20 mouse cellular contexts compared by ENCODE assay signal in genomic region chr7:130884161-130884560, GRCm38 (mm10). TPM values are rescaled to one million over a fixed set of nuclear protein-coding genes. Genes with fewer than 3 reads are reported as not detected.
DNase-seq lines count a peak whose midpoint lies in the region; ATAC-seq and TF ChIP-seq lines count a peak whose summit lies in the region.
"Had no signal": no experiment of that assay in that cellular context is flagged by ENCODE, and none has a peak within 500 bp of the region (broad histone marks: within the 10 kb centered on the region; RNA-seq: fewer than 3 reads in every experiment).

No protein-coding gene starts in this region.

- TF ChIP-seq POLR2A in kidney, adult 2 months (IDR thresholded peaks at IDR 0.05; ENCODE audit: low read depth, low read length): no peak

- TF ChIP-seq CTCF in gastrocnemius, adult 2 months (IDR thresholded peaks at IDR 0.05): no peak
- no peak for TF ChIP-seq CTCF in kidney, adult 2 months (conservative IDR thresholded peaks at IDR 0.05; ENCODE audit: insufficient read depth, insufficient read length, low read depth, low read length)

- ATAC-seq in kidney, embryonic 16.5 days (ENCODE audit: low FRiP score, low TSS enrichment): no peak
- no peak for ATAC-seq in midbrain, embryonic 11.5 days (ENCODE audit: low FRiP score)
- ATAC-seq in midbrain, embryonic 15.5 days (replicated peaks): no peak
- ATAC-seq: forebrain, embryonic 13.5 days; forebrain, embryonic 15.5 days had no signal

- intact Hi-C loops in gastrocnemius, adult 2 months (cut with DNase I): no loop called here

- no peak overlapping the region for H3K27ac ChIP-seq in gastrocnemius, adult 2 months
- H3K27ac ChIP-seq in kidney, adult 2 months (ENCODE audit: insufficient read depth, low read depth, low read length): no peak overlapping the region
- no peak overlapping the region for H3K27ac ChIP-seq in kidney, embryonic 16.5 days (ENCODE audit: low read length)
- no peak overlapping the region for H3K27ac ChIP-seq in midbrain, embryonic 11.5 days (ENCODE audit: low read depth, low read length)
- H3K27ac ChIP-seq in midbrain, embryonic 15.5 days: no peak overlapping the region
- H3K27ac ChIP-seq: embryonic facial prominence, embryonic 10.5 days; embryonic facial prominence, embryonic 12.5 days; forebrain, embryonic 13.5 days; forebrain, embryonic 15.5 days had no signal

- no peaks in the 10 kb centered on the region for H3K27me3 ChIP-seq in kidney, adult 2 months (replicated peaks; ENCODE audit: control insufficient read depth, insufficient read depth, low read length)
- H3K27me3 ChIP-seq in kidney, embryonic 16.5 days (ENCODE audit: insufficient read depth, low read length): no peaks in the 10 kb centered on the region
- no peaks in the 10 kb centered on the region for H3K27me3 ChIP-seq in midbrain, embryonic 11.5 days (ENCODE audit: control insufficient read depth, insufficient read depth, low read length)
- H3K27me3 ChIP-seq in midbrain, embryonic 15.5 days (replicated peaks): no peaks in the 10 kb centered on the region
- H3K27me3 ChIP-seq: embryonic facial prominence, embryonic 12.5 days; forebrain, embryonic 13.5 days; forebrain, embryonic 15.5 days had no signal

- no peaks in the 10 kb centered on the region for H3K9me3 ChIP-seq in kidney, embryonic 16.5 days (ENCODE audit: low read length)
- H3K9me3 ChIP-seq in midbrain, embryonic 11.5 days (ENCODE audit: control insufficient read depth, low read length): no peaks in the 10 kb centered on the region
- H3K9me3 ChIP-seq in midbrain, embryonic 15.5 days: no peaks in the 10 kb centered on the region
- H3K9me3 ChIP-seq: embryonic facial prominence, embryonic 10.5 days; embryonic facial prominence, embryonic 12.5 days; forebrain, embryonic 13.5 days; forebrain, embryonic 15.5 days had no signal

- H3K4me3 ChIP-seq in gastrocnemius, adult 2 months: no peak overlapping the region
- no peak overlapping the region for H3K4me3 ChIP-seq in kidney, adult 2 months (ENCODE audit: insufficient read depth, low read depth, low read length)
- no peak overlapping the region for H3K4me3 ChIP-seq in kidney, embryonic 16.5 days (ENCODE audit: low read length)
- H3K4me3 ChIP-seq in midbrain, embryonic 11.5 days (ENCODE audit: low read depth, low read length): no peak overlapping the region
- H3K4me3 ChIP-seq in midbrain, embryonic 15.5 days: no peak overlapping the region
- H3K4me3 ChIP-seq: embryonic facial prominence, embryonic 10.5 days; embryonic facial prominence, embryonic 12.5 days; forebrain, embryonic 13.5 days; forebrain, embryonic 15.5 days had no signal

- DNase-seq in gastrocnemius, adult 2 months: peak; percentile 48
- DNase-seq in gastrocnemius, adult 8-10 months (ENCODE audit: low spot score in 2 of 2): no peak
- peak; percentile 49 for DNase-seq in kidney, adult 2 months
- peak; percentile 54 for DNase-seq in midbrain, embryonic 11.5 days (ENCODE audit: low spot score, missing footprints)
- DNase-seq in layer of hippocampus, postnatal 25 days (ENCODE audit: extremely low spot score in 1 of 2, low spot score in 1 of 2): no peak
- DNase-seq: adrenal gland, adult 8-10 months; adrenal gland, postnatal 14 days; adrenal gland, postnatal 36 days; cerebellum, adult 11-12 months; cerebellum, adult 2 months; cerebellum, adult 9-10 months; cerebellum, postnatal 10 days; cerebellum, postnatal 25 days had no signal

- WGBS in kidney, adult 2 months: 69% methylated on average over 2 of the region's 2 CpGs
- 89% methylated on average over 2 of the region's 2 CpGs for WGBS in kidney, embryonic 16.5 days
- WGBS in midbrain, embryonic 11.5 days: 93% methylated on average over 2 of the region's 2 CpGs
- WGBS in midbrain, embryonic 15.5 days: 90% methylated on average over 2 of the region's 2 CpGs

- H3K9ac ChIP-seq in kidney, embryonic 16.5 days (replicated peaks; ENCODE audit: low read length): no peak overlapping the region
- H3K9ac ChIP-seq in midbrain, embryonic 11.5 days (ENCODE audit: low read length): no peak overlapping the region
- H3K9ac ChIP-seq in midbrain, embryonic 15.5 days: no peak overlapping the region
- H3K9ac ChIP-seq: embryonic facial prominence, embryonic 12.5 days; forebrain, embryonic 13.5 days; forebrain, embryonic 15.5 days had no signal

- H3K4me1 ChIP-seq in kidney, adult 2 months (ENCODE audit: control insufficient read depth, insufficient read depth, low read length): peaks cover 9% of the 10 kb centered on the region; the same call in 1 of the 2 replicates
- H3K4me1 ChIP-seq in kidney, embryonic 16.5 days (ENCODE audit: insufficient read depth, low read length): no peaks in the 10 kb centered on the region
- peaks cover 7% of the 10 kb centered on the region for H3K4me1 ChIP-seq in midbrain, embryonic 11.5 days (ENCODE audit: control insufficient read depth, insufficient read depth, low read length)
- peaks cover 4% of the 10 kb centered on the region; the same call in 1 of the 2 replicates for H3K4me1 ChIP-seq in midbrain, embryonic 15.5 days
- H3K4me1 ChIP-seq: embryonic facial prominence, embryonic 12.5 days; forebrain, embryonic 15.5 days had no signal

- no peak overlapping the region for H3K4me2 ChIP-seq in kidney, embryonic 16.5 days (replicated peaks; ENCODE audit: low read depth, low read length)
- no peak overlapping the region for H3K4me2 ChIP-seq in midbrain, embryonic 11.5 days
- no peak overlapping the region for H3K4me2 ChIP-seq in midbrain, embryonic 15.5 days
- H3K4me2 ChIP-seq: embryonic facial prominence, embryonic 12.5 days; forebrain, embryonic 13.5 days; forebrain, embryonic 15.5 days had no signal

- peaks cover 7% of the 10 kb centered on the region for H3K36me3 ChIP-seq in kidney, adult 2 months (ENCODE audit: control insufficient read depth, insufficient read depth, low read length)
- H3K36me3 ChIP-seq in kidney, embryonic 16.5 days (ENCODE audit: insufficient read depth, low read length): peaks cover 29% of the 10 kb centered on the region
- H3K36me3 ChIP-seq in midbrain, embryonic 11.5 days (ENCODE audit: control insufficient read depth, insufficient read depth, low read length): no peaks in the 10 kb centered on the region
- 0 out of 2 replicates have a peak, but pooled peaks cover 5% of the 10 kb centered on the region for H3K36me3 ChIP-seq in midbrain, embryonic 15.5 days (replicated peaks)
- H3K36me3 ChIP-seq: embryonic facial prominence, embryonic 12.5 days had no signal

RNA-seq across cellular contexts. Expression of gene Plekha1, which starts 18.6 kb away (rescaled TPM):
- 10 to 100 TPM; 23.4 to 28.2 TPM for total RNA-seq in gastrocnemius, adult 2 months (2021)
- total RNA-seq in gastrocnemius, adult 8-10 months (2022): 10 to 100 TPM; 25.3 to 34.4 (median 28.3) TPM
- 58.5 and 63.3 TPM in 2 replicates for polyA plus RNA-seq in kidney, adult 2 months (2012; rRNA removed)
- 91.6 and 101 TPM in 2 replicates for polyA plus RNA-seq in kidney, embryonic 16.5 days (2015; fragmentation: Nextera tagmentation; extraction: Ambion mirVana)
- 37.6 and 40.8 TPM in 2 replicates for polyA plus RNA-seq in midbrain, embryonic 11.5 days (2014; fragmentation: Nextera tagmentation; extraction: Ambion mirVana)
- polyA plus RNA-seq in midbrain, embryonic 15.5 days (2015; fragmentation: Nextera tagmentation; extraction: Ambion mirVana): 63.7 and 72.9 TPM in 2 replicates
- 100 to 1,000 TPM in 1 of 2 experiments, 10 to 100 TPM in 1; 89.5 to 108 TPM for total RNA-seq in layer of hippocampus, postnatal 25 days (2021)

RNA-seq across cellular contexts. Expression of gene Htra1, which starts 51.8 kb away (rescaled TPM):
- 10 to 100 TPM; 23.9 to 32.6 TPM for total RNA-seq in gastrocnemius, adult 2 months (2021)
- total RNA-seq in gastrocnemius, adult 8-10 months (2022): 10 to 100 TPM; 33.9 to 51.0 (median 36.5) TPM
- polyA plus RNA-seq in kidney, adult 2 months (2012; rRNA removed): 97.0 and 98.2 TPM in 2 replicates
- polyA plus RNA-seq in kidney, embryonic 16.5 days (2015; fragmentation: Nextera tagmentation; extraction: Ambion mirVana): 8.3 and 13.4 TPM in 2 replicates
- polyA plus RNA-seq in midbrain, embryonic 11.5 days (2014; fragmentation: Nextera tagmentation; extraction: Ambion mirVana): 2.7 and 3.5 TPM in 2 replicates
- 15.4 and 18.7 TPM in 2 replicates for polyA plus RNA-seq in midbrain, embryonic 15.5 days (2015; fragmentation: Nextera tagmentation; extraction: Ambion mirVana)
- 100 to 1,000 TPM; 214 to 291 TPM for total RNA-seq in layer of hippocampus, postnatal 25 days (2021)
- total RNA-seq: MEL had no signal

Comparison
In these comparisons a context has a peak if more than half of its experiments do, and no peak if none do; other contexts are left out.
1. DNase-seq: peak in gastrocnemius, adult 2 months (single experiment), kidney, adult 2 months (single experiment) and midbrain, embryonic 11.5 days (single experiment); none in gastrocnemius, adult 8-10 months (0 of 2) and layer of hippocampus, postnatal 25 days (0 of 2).